ENCODE assay signal across 11 mouse cellular contexts in the genomic region with DNA sequence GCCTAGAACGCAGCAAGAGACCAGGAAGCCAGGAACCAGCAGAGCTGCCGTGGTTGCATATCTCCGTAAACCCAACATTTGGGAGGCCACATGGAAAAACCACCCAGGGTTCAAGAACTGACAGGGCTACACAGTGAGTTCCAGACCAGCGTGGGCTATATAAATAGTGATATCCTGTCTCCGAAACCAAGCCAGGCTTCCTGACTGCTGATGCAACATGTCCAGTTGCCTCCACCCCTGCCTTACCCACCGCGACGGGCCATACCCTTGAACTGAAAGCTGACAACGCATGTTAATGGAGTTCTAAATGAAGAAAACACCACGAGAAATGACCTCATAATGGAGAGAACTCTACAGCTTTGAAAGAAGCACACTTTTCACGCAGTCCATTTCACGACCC. TPM values are rescaled to one million over a fixed set of nuclear protein-coding genes. Genes with fewer than 3 reads are reported as not detected.
DNase-seq lines count a peak whose midpoint lies in the region; ATAC-seq lines count a peak whose summit lies in the region.
"Had no signal": no experiment of that assay in that cellular context is flagged by ENCODE, and none has a peak within 500 bp of the region (broad histone marks: within the 10 kb centered on the region; RNA-seq: fewer than 3 reads in every experiment).

No protein-coding gene starts in this region.

- no peak for DNase-seq in heart, embryonic 10.5 days (ENCODE audit: low spot score)
- DNase-seq in heart, postnatal 25 days (ENCODE audit: low spot score): no peak
- peak; percentile 94 for DNase-seq in 416B (ENCODE audit: low read depth)
- DNase-seq in lung, postnatal 36 days: peak; percentile 75
- no peak for DNase-seq in right cerebral cortex, adult 18-20 months
- DNase-seq in hindbrain, embryonic 14.5 days (ENCODE audit: low spot score): no peak
- no peak for DNase-seq in gastrocnemius, adult 8-10 months (ENCODE audit: low spot score in 2 of 2)
- DNase-seq: forebrain, postnatal 0 days had no signal

- no peaks in the 10 kb centered on the region for H3K9me3 ChIP-seq in heart, embryonic 10.5 days
- H3K9me3 ChIP-seq in intestine, embryonic 16.5 days (ENCODE audit: control insufficient read depth, low read length): no peaks in the 10 kb centered on the region
- no peaks in the 10 kb centered on the region for H3K9me3 ChIP-seq in hindbrain, embryonic 14.5 days (ENCODE audit: control insufficient read depth, low read length)
- H3K9me3 ChIP-seq: midbrain, embryonic 15.5 days had no signal

- H3K4me2 ChIP-seq in intestine, embryonic 16.5 days (ENCODE audit: low read depth, low read length): no peak overlapping the region
- no peak overlapping the region for H3K4me2 ChIP-seq in hindbrain, embryonic 14.5 days (replicated peaks)
- H3K4me2 ChIP-seq: midbrain, embryonic 15.5 days had no signal

- no peak overlapping the region for H3K4me3 ChIP-seq in heart, embryonic 10.5 days
- H3K4me3 ChIP-seq in intestine, embryonic 16.5 days (ENCODE audit: low read length): no peak overlapping the region
- H3K4me3 ChIP-seq in hindbrain, embryonic 14.5 days (replicated peaks; ENCODE audit: low read length): no peak overlapping the region
- H3K4me3 ChIP-seq: midbrain, embryonic 15.5 days had no signal

- H3K36me3 ChIP-seq in heart, embryonic 10.5 days: no peaks in the 10 kb centered on the region
- no peaks in the 10 kb centered on the region for H3K36me3 ChIP-seq in intestine, embryonic 16.5 days (ENCODE audit: control insufficient read depth, insufficient read depth, low read length)
- H3K36me3 ChIP-seq in hindbrain, embryonic 14.5 days (replicated peaks; ENCODE audit: control insufficient read depth, insufficient read depth): no peaks in the 10 kb centered on the region
- H3K36me3 ChIP-seq: midbrain, embryonic 15.5 days had no signal

- 58% methylated on average over 12 of the region's 12 CpGs for whole genome bisulfite sequencing in heart, embryonic 10.5 days
- WGBS in intestine, embryonic 16.5 days: 69% methylated on average over 12 of the region's 12 CpGs
- WGBS in hindbrain, embryonic 14.5 days: 63% methylated on average over 12 of the region's 12 CpGs

- peak overlapping the region; percentile 59; the same call in 1 of the 2 replicates for H3K27ac ChIP-seq in heart, embryonic 10.5 days
- peak overlapping the region; percentile 90 for H3K27ac ChIP-seq in intestine, embryonic 16.5 days (ENCODE audit: low read length)
- no peak overlapping the region for H3K27ac ChIP-seq in hindbrain, embryonic 14.5 days
- H3K27ac ChIP-seq: midbrain, embryonic 15.5 days had no signal

- peaks cover 44% of the 10 kb centered on the region for H3K4me1 ChIP-seq in heart, embryonic 10.5 days
- peaks cover 55% of the 10 kb centered on the region for H3K4me1 ChIP-seq in intestine, embryonic 16.5 days (ENCODE audit: control insufficient read depth, insufficient read depth, low read length)
- H3K4me1 ChIP-seq in hindbrain, embryonic 14.5 days (replicated peaks; ENCODE audit: control insufficient read depth, insufficient read depth, low read length): no peaks in the 10 kb centered on the region; the same call in 1 of the 2 replicates

- H3K9ac ChIP-seq in intestine, embryonic 16.5 days (ENCODE audit: low read depth, low read length): no peak overlapping the region
- H3K9ac ChIP-seq in hindbrain, embryonic 14.5 days: no peak overlapping the region
- H3K9ac ChIP-seq: forebrain, postnatal 0 days; midbrain, embryonic 15.5 days had no signal

- intact Hi-C loops in heart, postnatal 25 days (cut with DNase I): loop anchor here (5.0 kb wide), 1 partner anchor 74 kb away; no protein-coding TSS in a partner anchor

- H3K27me3 ChIP-seq in heart, embryonic 10.5 days (ENCODE audit: insufficient read depth, poor library complexity, severe bottlenecking): no peaks in the 10 kb centered on the region
- no peaks in the 10 kb centered on the region for H3K27me3 ChIP-seq in intestine, embryonic 16.5 days (replicated peaks; ENCODE audit: control insufficient read depth, insufficient read depth, low read length)
- H3K27me3 ChIP-seq in hindbrain, embryonic 14.5 days (ENCODE audit: control insufficient read depth, insufficient read depth, low read length): no peaks in the 10 kb centered on the region
- H3K27me3 ChIP-seq: midbrain, embryonic 15.5 days; Patski had no signal

- no peak for ATAC-seq in intestine, embryonic 16.5 days
- no peak for ATAC-seq in hindbrain, embryonic 14.5 days (ENCODE audit: low FRiP score)

RNA-seq across cellular contexts. Expression of a gene that starts 14.2 kb away (rescaled TPM):
- polyA plus RNA-seq in heart, embryonic 10.5 days (2016; fragmentation: Nextera tagmentation; extraction: Ambion mirVana): 20.5 and 23.4 TPM in 2 replicates
- total RNA-seq in heart, postnatal 25 days (2021): 10 to 100 TPM; 30.3 to 30.6 TPM
- polyA plus RNA-seq in intestine, embryonic 16.5 days (2015; fragmentation: Nextera tagmentation; extraction: Ambion mirVana): 36.1 and 39.6 TPM in 2 replicates
- 21.8 and 24.4 TPM in 2 replicates for polyA plus RNA-seq in hindbrain, embryonic 14.5 days (2014; fragmentation: Nextera tagmentation; extraction: Ambion mirVana)
- total RNA-seq in gastrocnemius, adult 8-10 months (2022): 10 to 100 TPM; 23.3 to 30.3 (median 28.4) TPM

RNA-seq across cellular contexts. Expression of a gene that starts 50.5 kb away (rescaled TPM):
- polyA plus RNA-seq in heart, embryonic 10.5 days (2016; fragmentation: Nextera tagmentation; extraction: Ambion mirVana): 0.75 and 1.0 TPM in 2 replicates
- under 1 TPM; 0.10 to 0.14 TPM for total RNA-seq in heart, postnatal 25 days (2021)
- 3.5 and 3.8 TPM in 2 replicates for polyA plus RNA-seq in intestine, embryonic 16.5 days (2015; fragmentation: Nextera tagmentation; extraction: Ambion mirVana)
- polyA plus RNA-seq in hindbrain, embryonic 14.5 days (2014; fragmentation: Nextera tagmentation; extraction: Ambion mirVana): 8.9 and 10.7 TPM in 2 replicates
- not detected for total RNA-seq in gastrocnemius, adult 8-10 months (2022)

Comparison
In these comparisons a context has a peak if more than half of its experiments do, and no peak if none do; other contexts are left out.
1. DNase-seq: peak in 416B (single experiment) and lung, postnatal 36 days (single experiment); none in heart, embryonic 10.5 days (single experiment), heart, postnatal 25 days (single experiment), right cerebral cortex, adult 18-20 months (single experiment), hindbrain, embryonic 14.5 days (single experiment) and gastrocnemius, adult 8-10 months (0 of 2).